Mouse (Mus musculus) forebrain, embryonic 12.5 days (tissue): Measurements from ENCODE around the gene Card19. TPM values are rescaled to one million over a fixed set of nuclear protein-coding genes. Genes with fewer than 3 reads are reported as not detected.

Source experiments
- ATAC-seq: fragments of 200-750 bp; cut with Nextera tagmentation; 2 replicates; pipeline ENCODE4 v1.8.0; 2017; ENCODE audit warnings: moderate TSS enrichment; ENCODE audit not compliant: low FRiP score
- H3K27ac ChIP-seq: fragments of 300-500 bp; sonication (generic); 2 replicates; pipeline ENCODE4 v1.5.1; 2016; ENCODE audit warnings: mild to moderate bottlenecking
- H3K27me3 ChIP-seq: fragments of 300-500 bp; sonication (generic); 2 replicates; pipeline ENCODE4 v1.6.1; 2016; ENCODE audit warnings: mild to moderate bottlenecking
- H3K36me3 ChIP-seq: fragments of 300-500 bp; sonication (generic); replicated peaks from 2 replicates; pipeline ENCODE4 v1.6.1; 2016; ENCODE audit warnings: mild to moderate bottlenecking
- H3K4me1 ChIP-seq: fragments of 300-500 bp; sonication (generic); 2 replicates; pipeline ENCODE4 v1.6.1; 2016
- H3K4me2 ChIP-seq: fragments of 300-500 bp; sonication (generic); 2 replicates; pipeline ENCODE4 v1.6.1; 2016; ENCODE audit warnings: mild to moderate bottlenecking, moderate library complexity
- H3K4me3 ChIP-seq: fragments of 300-500 bp; sonication (generic); replicated peaks from 2 replicates; pipeline ENCODE4 v1.5.1; 2016; ENCODE audit warnings: mild to moderate bottlenecking
- H3K9ac ChIP-seq: fragments of 300-500 bp; sonication (generic); 2 replicates; pipeline ENCODE4 v1.6.1; 2016; ENCODE audit warnings: mild to moderate bottlenecking
- H3K9me3 ChIP-seq: fragments of 300-500 bp; sonication (generic); 2 replicates; pipeline ENCODE4 v1.6.1; 2016
- WGBS: fragments of 180-500 bp; shearing (Covaris S2); methylation state at CpG from one replicate; pipeline ENCODE4 v1.1.7; 2016; 5-methylcytosine and 5-hydroxymethylcytosine counted together
- polyA plus RNA-seq: library from polyadenylated mRNA; unstranded; fragments of >200 nt; fragmentation: Nextera tagmentation; extraction: Ambion mirVana; gene quantifications from 2 replicates; pipeline ENCODE4 v1.2.1, GENCODE M21; 2016

Card19 gene
- polyA plus RNA-seq, 1 experiment from 2014 or later, result 17.2 TPM

GRCm38 (mm10) chr13:49224314-49224713, 8.5 kb upstream of the Card19 start:
- Histone ChIP-seq H3K36me3 (no peaks in the 10 kb centered on the region), H3K27ac (no peak overlapping the region), H3K4me1 (no peaks in the 10 kb centered on the region), H3K4me3 (no peak overlapping the region), H3K27me3 (peaks cover 10% of the 10 kb centered on the region; the same call in 1 of the 2 replicates), H3K9ac (no peak overlapping the region), H3K9me3 (no peaks in the 10 kb centered on the region), H3K4me2 (no peak overlapping the region)
- 21% methylated on average over 10 of the region's 10 CpGs for WGBS
- no peak for ATAC-seq

GRCm38 (mm10) chr13:49220912-49221311, 5.1 kb upstream of the Card19 start:
- H3K27me3 ChIP-seq, result peaks cover 26% of the 10 kb centered on the region; the same call in 1 of the 2 replicates

DNA sequence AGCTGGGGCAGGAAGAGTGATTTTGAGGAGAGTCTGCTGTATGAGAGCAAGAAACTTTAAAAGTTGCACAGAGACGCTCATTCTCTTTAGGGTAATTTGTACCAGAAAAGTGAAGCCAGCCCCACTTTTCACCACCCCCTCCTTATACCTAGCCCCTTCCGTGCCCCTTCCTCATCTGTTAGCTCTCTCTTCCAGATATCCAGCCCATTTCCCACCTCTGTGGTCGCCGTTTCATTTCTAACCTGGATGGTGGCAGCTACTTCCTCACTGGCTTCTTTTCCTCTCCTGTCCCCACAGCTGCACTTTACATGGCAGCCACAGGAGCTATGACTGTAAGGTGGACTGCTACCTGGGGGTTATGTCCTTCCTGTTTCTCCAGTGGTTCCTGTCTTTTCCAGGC, 3.5 kb upstream of the Card19 start:
- WGBS, result 82% methylated on average over 4 of the region's 4 CpGs
- H3K27ac ChIP-seq, result no peak overlapping the region
- H3K9me3 ChIP-seq, result no peaks in the 10 kb centered on the region
- no peak overlapping the region for H3K4me3 ChIP-seq
- no peaks in the 10 kb centered on the region for H3K36me3 ChIP-seq
- no peak overlapping the region for H3K9ac ChIP-seq
- peaks cover 30% of the 10 kb centered on the region for H3K27me3 ChIP-seq
- peaks cover 26% of the 10 kb centered on the region for H3K4me1 ChIP-seq
- ATAC-seq, result no peak
- no peak overlapping the region for H3K4me2 ChIP-seq

More at GRCm38 (mm10) chr13:49220912-49221311, 5.1 kb upstream of the Card19 start:
- peaks cover 12% of the 10 kb centered on the region for H3K4me1 ChIP-seq
- H3K9me3 ChIP-seq, result no peaks in the 10 kb centered on the region
- 31% methylated on average over 5 of the region's 5 CpGs for WGBS
- no peak overlapping the region for H3K4me2 ChIP-seq
- H3K27ac ChIP-seq, result no peak overlapping the region
- no peak overlapping the region for H3K9ac ChIP-seq
- no peak for ATAC-seq
- no peaks in the 10 kb centered on the region for H3K36me3 ChIP-seq
- H3K4me3 ChIP-seq, result no peak overlapping the region

GRCm38 (mm10) chr13:49218651-49219050, 2.8 kb upstream of the Card19 start:
- H3K9me3 ChIP-seq, result no peaks in the 10 kb centered on the region
- peaks cover 31% of the 10 kb centered on the region for H3K4me1 ChIP-seq
- no peak overlapping the region for H3K4me3 ChIP-seq
- no peak overlapping the region for H3K27ac ChIP-seq
- no peaks in the 10 kb centered on the region for H3K36me3 ChIP-seq
- WGBS, result 17% methylated on average over 3 of the region's 3 CpGs
- ATAC-seq, result no peak
- H3K4me2 ChIP-seq, result no peak overlapping the region
- no peak overlapping the region for H3K9ac ChIP-seq
- H3K27me3 ChIP-seq, result peaks cover 30% of the 10 kb centered on the region

DNA sequence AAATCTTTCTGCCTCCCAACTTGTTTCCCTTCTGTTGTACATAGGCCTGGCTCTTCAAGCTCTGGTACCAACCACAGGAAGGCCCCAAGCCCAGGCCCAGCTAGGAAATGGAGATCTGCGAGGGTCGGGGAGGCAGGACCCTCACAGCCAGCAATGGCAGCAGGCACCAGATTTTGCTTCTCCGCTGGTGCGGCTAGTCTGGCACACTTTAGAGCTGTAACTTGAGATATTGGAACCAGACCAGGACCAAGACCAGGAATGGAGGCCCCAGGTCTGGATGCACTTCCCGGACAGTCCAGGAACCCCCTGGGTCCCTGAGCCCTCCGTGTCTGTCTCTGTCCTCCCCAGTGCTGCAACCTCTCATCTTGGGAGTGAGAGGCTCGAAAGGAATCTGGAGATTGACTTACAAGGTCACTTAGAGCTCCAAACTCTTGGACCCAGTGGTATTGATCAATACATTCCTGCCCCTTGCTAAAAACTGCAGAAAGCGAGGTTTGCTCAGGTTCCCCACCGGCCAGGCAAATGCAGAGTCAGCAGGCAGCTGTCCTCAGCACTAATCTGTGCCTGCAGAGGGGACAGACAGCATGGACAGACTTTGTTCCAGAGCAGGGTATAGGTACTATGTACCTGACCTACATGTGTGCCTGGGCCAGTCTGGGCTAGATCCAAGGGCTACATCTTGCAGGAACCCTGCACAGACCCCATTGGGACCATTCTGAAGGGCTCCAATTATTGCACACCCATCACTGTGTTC, 1.1 kb upstream of the Card19 start:
- no peaks in the 10 kb centered on the region for H3K36me3 ChIP-seq
- peaks cover 39% of the 10 kb centered on the region for H3K27me3 ChIP-seq
- H3K27ac ChIP-seq, result no peak overlapping the region
- ATAC-seq, result no peak
- WGBS, result 49% methylated on average over 9 of the region's 9 CpGs
- H3K9me3 ChIP-seq, result no peaks in the 10 kb centered on the region
- no peak overlapping the region for H3K4me3 ChIP-seq
- peak overlapping the region; percentile 93; the same call in 1 of the 2 replicates for H3K4me2 ChIP-seq
- H3K9ac ChIP-seq, result no peak overlapping the region
- H3K4me1 ChIP-seq, result peaks cover 41% of the 10 kb centered on the region

DNA sequence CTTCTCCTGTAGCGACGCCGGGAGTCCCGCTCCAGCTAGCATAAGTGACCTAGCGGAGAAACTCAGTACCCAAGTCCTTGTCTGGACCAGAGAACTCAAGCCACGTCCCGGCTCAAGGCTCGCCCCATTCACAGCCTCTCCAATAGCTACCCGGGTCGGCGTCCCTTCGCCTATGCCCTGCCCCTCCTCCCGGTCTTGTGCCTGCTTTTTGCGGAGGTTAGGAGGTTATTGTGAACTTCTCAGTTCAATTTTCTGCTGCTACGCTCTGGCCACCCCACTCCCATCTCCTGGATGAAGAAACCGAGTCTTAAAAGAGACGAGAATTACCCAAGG, 349 bp upstream of the Card19 start:
- peak overlapping the region; percentile 73 for H3K4me3 ChIP-seq
- ATAC-seq, result no peak; the same call in 1 of the 2 replicates
- peaks cover 49% of the 10 kb centered on the region for H3K4me1 ChIP-seq
- H3K9me3 ChIP-seq, result no peaks in the 10 kb centered on the region
- 2% methylated on average over 17 of the region's 17 CpGs for WGBS
- H3K9ac ChIP-seq, result 0 out of 2 replicates have a peak overlapping the region, but pooled peaks have one; percentile 74
- H3K27me3 ChIP-seq, result peaks cover 39% of the 10 kb centered on the region
- no peak overlapping the region for H3K27ac ChIP-seq
- H3K4me2 ChIP-seq, result peak overlapping the region; percentile 93
- H3K36me3 ChIP-seq, result no peaks in the 10 kb centered on the region

GRCm38 (mm10) chr13:49215128-49215503, 721 bp downstream of the Card19 start:
- peak overlapping the region; percentile 73 for H3K4me3 ChIP-seq
- no peak overlapping the region for H3K27ac ChIP-seq
- no peaks in the 10 kb centered on the region for H3K36me3 ChIP-seq
- 13% methylated on average over 5 of the region's 5 CpGs for WGBS
- H3K9ac ChIP-seq, result peak overlapping the region; percentile 74
- H3K9me3 ChIP-seq, result no peaks in the 10 kb centered on the region
- no peak for ATAC-seq
- peaks cover 51% of the 10 kb centered on the region for H3K4me1 ChIP-seq
- H3K27me3 ChIP-seq, result peaks cover 39% of the 10 kb centered on the region
- H3K4me2 ChIP-seq, result peak overlapping the region; percentile 93

- no peak overlapping the region for H3K4me3 ChIP-seq
Observed at GRCm38 (mm10) chr13:49214454-49214853, 1.4 kb downstream of the Card19 start.

DNA sequence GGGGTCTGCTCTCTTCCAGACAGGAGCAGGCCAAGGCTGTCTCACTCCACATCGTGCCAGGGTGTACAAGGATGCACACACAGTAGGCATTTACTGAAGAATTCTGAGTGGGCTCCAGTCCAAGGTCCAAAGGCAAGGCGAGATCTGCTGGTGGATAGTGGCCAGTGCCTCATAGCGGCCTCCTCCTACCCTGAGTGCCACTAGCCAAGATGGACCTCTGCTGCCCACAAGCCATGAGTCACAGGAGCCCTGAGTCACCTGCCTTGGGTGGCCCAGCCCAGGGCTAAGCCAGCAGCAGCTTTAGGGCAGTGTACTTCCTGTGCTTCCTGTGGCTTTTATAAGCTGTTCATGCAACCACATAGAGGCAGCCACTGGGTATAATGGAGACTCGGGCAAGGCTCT, 2.3 kb downstream of the Card19 start:
- no peaks in the 10 kb centered on the region for H3K36me3 ChIP-seq
- ATAC-seq, result no peak
- no peaks in the 10 kb centered on the region for H3K9me3 ChIP-seq
- H3K4me3 ChIP-seq, result no peak overlapping the region
- no peak overlapping the region for H3K27ac ChIP-seq
- peaks cover 39% of the 10 kb centered on the region for H3K27me3 ChIP-seq
- peaks cover 49% of the 10 kb centered on the region for H3K4me1 ChIP-seq
- H3K9ac ChIP-seq, result peak overlapping the region; percentile 5; the same call in 1 of the 2 replicates
- WGBS, result 72% methylated on average over 4 of the region's 4 CpGs
- no peak overlapping the region for H3K4me2 ChIP-seq

More at GRCm38 (mm10) chr13:49214454-49214853, 1.4 kb downstream of the Card19 start:
- 77% methylated on average over 3 of the region's 3 CpGs for WGBS
- Histone ChIP-seq H3K27ac (no peak overlapping the region), H3K36me3 (no peaks in the 10 kb centered on the region), H3K4me2 (no peak overlapping the region; the same call in 1 of the 2 replicates), H3K4me1 (peaks cover 51% of the 10 kb centered on the region), H3K27me3 (peaks cover 39% of the 10 kb centered on the region), H3K9ac (no peak overlapping the region), H3K9me3 (no peaks in the 10 kb centered on the region)
- ATAC-seq, result no peak

DNA sequence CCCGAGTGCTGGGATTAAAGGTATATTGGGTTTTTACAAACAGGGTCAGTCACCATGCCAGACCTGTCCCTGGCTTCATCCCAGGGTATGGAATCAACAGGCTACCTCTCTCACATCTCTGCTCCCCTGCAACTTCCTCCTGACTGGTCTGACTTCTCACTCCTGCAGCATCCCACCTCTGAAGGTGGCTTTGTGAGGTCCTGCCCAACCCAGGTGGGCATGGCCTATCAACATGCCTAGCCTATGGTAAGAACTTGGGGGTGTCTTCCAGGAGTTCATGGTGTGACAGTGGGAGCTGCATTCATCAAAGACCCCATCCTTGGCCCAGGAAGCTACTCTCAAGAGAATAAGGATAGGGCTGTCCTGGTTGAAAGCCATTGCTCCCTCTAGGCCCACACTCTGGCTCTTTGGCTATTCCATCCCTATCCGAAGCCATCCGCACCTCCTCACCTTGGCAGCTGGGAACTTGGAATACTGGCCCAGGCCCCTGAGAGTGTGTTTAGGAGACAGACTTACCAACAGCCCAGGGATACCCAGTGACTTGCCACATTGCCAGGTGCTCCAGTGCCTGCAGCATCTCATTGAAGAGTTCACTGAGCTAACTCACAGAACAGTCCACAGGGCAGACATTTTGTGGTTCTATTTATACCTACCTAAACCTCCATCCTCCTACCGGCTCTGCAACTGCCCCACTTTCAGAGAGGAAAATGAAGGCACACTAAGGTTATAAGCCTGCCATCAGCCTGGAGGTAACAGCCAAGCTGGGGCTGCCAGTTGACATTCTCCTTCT, 2.9 kb downstream of the Card19 start:
- WGBS, result 91% methylated on average over 4 of the region's 4 CpGs
- H3K9ac ChIP-seq, result no peak overlapping the region
- H3K36me3 ChIP-seq, result no peaks in the 10 kb centered on the region
- H3K4me1 ChIP-seq, result peaks cover 49% of the 10 kb centered on the region
- H3K4me3 ChIP-seq, result no peak overlapping the region
- H3K9me3 ChIP-seq, result no peaks in the 10 kb centered on the region
- H3K27me3 ChIP-seq, result peaks cover 39% of the 10 kb centered on the region
- H3K4me2 ChIP-seq, result no peak overlapping the region
- no peak overlapping the region for H3K27ac ChIP-seq
- ATAC-seq, result no peak

GRCm38 (mm10) chr13:49209306-49209705, 6.5 kb downstream of the Card19 start:
- H3K27ac ChIP-seq, result no peak overlapping the region
- WGBS, result 73% methylated on average over 7 of the region's 7 CpGs
- peaks cover 13% of the 10 kb centered on the region for H3K27me3 ChIP-seq
- H3K4me2 ChIP-seq, result no peak overlapping the region
- no peak overlapping the region for H3K9ac ChIP-seq
- H3K4me1 ChIP-seq, result peaks cover 32% of the 10 kb centered on the region
- no peaks in the 10 kb centered on the region for H3K36me3 ChIP-seq
- no peaks in the 10 kb centered on the region for H3K9me3 ChIP-seq
- no peak overlapping the region for H3K4me3 ChIP-seq
- no peak for ATAC-seq

DNA sequence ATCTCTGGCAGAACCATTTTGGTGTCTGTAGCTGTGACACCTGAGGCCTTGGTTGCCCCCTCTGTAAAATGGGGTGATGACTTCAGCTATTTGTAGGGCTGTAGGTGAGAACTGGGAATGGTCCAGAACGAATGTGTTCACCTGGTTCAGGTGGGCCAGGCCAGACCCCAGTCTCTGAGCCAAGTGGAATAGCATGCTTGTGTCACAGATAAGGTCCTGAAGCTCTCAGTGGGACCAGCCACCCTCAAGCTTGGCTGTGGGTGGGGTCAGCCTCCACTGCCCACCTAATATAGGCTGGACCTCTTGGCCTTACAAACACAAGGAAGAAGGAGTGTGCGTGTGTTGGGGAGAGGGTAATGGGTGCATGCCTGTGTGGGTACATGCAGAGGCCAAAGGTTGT, 9.5 kb downstream of the Card19 start:
- Histone ChIP-seq H3K9me3 (no peaks in the 10 kb centered on the region), H3K4me2 (no peak overlapping the region), H3K4me3 (no peak overlapping the region), H3K27ac (no peak overlapping the region), H3K36me3 (no peaks in the 10 kb centered on the region), H3K9ac (no peak overlapping the region), H3K4me1 (peaks cover 12% of the 10 kb centered on the region), H3K27me3 (no peaks in the 10 kb centered on the region; the same call in 1 of the 2 replicates)
- WGBS, result 87% methylated on average over 2 of the region's 2 CpGs
- ATAC-seq, result no peak
